In the genomic region with DNA sequence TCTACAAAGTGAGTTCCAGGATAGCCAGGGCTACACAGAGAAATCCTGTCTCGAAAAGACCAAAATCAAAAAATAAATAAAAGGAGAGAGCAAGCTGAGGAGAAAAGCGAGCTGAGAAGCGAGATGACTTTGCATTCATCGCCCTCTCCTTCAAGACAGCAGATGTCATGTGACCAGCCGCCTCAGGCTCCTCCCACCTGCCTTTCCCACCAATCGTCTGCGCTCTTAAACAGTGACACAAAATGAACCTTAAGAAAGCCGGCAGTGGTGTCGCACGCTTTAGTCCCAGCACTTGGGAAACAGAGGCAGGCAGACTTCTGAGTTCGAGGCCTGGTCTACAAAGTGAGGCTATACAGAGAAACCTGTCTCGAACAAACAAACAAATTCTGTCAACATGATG, we compare ENCODE assay signal across 21 mouse cellular contexts. TPM values are rescaled to one million over a fixed set of nuclear protein-coding genes. Genes with fewer than 3 reads are reported as not detected.
DNase-seq lines count a peak whose midpoint lies in the region; ATAC-seq lines count a peak whose summit lies in the region.
"Had no signal": no experiment of that assay in that cellular context is flagged by ENCODE, and none has a peak within 500 bp of the region (broad histone marks: within the 10 kb centered on the region; RNA-seq: fewer than 3 reads in every experiment).

No protein-coding gene starts in this region.

- no peak for ATAC-seq in forebrain, embryonic 12.5 days (ENCODE audit: low FRiP score)
- ATAC-seq: activated CD4-positive, CD25-positive, alpha-beta regulatory T cell, adult 4 months; forebrain, embryonic 13.5 days; forebrain, embryonic 15.5 days; forebrain, postnatal 0 days had no signal

- WGBS in forebrain, embryonic 12.5 days, result 96% methylated on average over 12 of the region's 12 CpGs

- H3K36me3 ChIP-seq in forebrain, embryonic 12.5 days (replicated peaks), result no peaks in the 10 kb centered on the region
- H3K36me3 ChIP-seq: embryonic facial prominence, embryonic 13.5 days; embryonic facial prominence, embryonic 15.5 days; forebrain, embryonic 10.5 days; forebrain, embryonic 15.5 days had no signal

- H3K27ac ChIP-seq in forebrain, embryonic 12.5 days, result no peak overlapping the region
- H3K27ac ChIP-seq: embryonic facial prominence, embryonic 13.5 days; embryonic facial prominence, embryonic 15.5 days; forebrain, embryonic 10.5 days; forebrain, embryonic 13.5 days; forebrain, embryonic 15.5 days had no signal

- no peak overlapping the region for H3K4me3 ChIP-seq in forebrain, embryonic 12.5 days (replicated peaks)
- H3K4me3 ChIP-seq: embryonic facial prominence, embryonic 13.5 days; embryonic facial prominence, embryonic 15.5 days; erythroblast, embryonic 14.5 days; forebrain, embryonic 10.5 days; forebrain, embryonic 13.5 days; forebrain, embryonic 15.5 days had no signal

- H3K9ac ChIP-seq in forebrain, embryonic 12.5 days, result no peak overlapping the region
- H3K9ac ChIP-seq: embryonic facial prominence, embryonic 13.5 days; embryonic facial prominence, embryonic 15.5 days; forebrain, embryonic 13.5 days; forebrain, embryonic 15.5 days; forebrain, postnatal 0 days had no signal

- DNase-seq in R1 (ENCODE audit: low read depth, low spot score) (peak; percentile 81), WW6 (ENCODE audit: low read depth, low spot score) (peak; percentile 52)
- peak; percentile 26 for DNase-seq in testis, postnatal 14 days (ENCODE audit: low spot score)
- no peak for DNase-seq in embryo, embryonic 9.5 days (ENCODE audit: extremely low spot score)
- DNase-seq: adrenal gland, adult 8-10 months; adrenal gland, postnatal 14 days; adrenal gland, postnatal 36 days; cerebellum, adult 11-12 months; cerebellum, adult 2 months; cerebellum, adult 9-10 months; cerebellum, postnatal 10 days; cerebellum, postnatal 25 days; forebrain, postnatal 0 days had no signal

- no peaks in the 10 kb centered on the region for H3K9me3 ChIP-seq in forebrain, embryonic 12.5 days
- H3K9me3 ChIP-seq: embryonic facial prominence, embryonic 13.5 days; embryonic facial prominence, embryonic 15.5 days; forebrain, embryonic 13.5 days; forebrain, embryonic 15.5 days had no signal

- no peak overlapping the region for H3K4me2 ChIP-seq in forebrain, embryonic 12.5 days
- H3K4me2 ChIP-seq: embryonic facial prominence, embryonic 13.5 days; embryonic facial prominence, embryonic 15.5 days; forebrain, embryonic 13.5 days; forebrain, embryonic 15.5 days had no signal

- peaks cover 18% of the 10 kb centered on the region for H3K4me1 ChIP-seq in forebrain, embryonic 12.5 days

- no peaks in the 10 kb centered on the region for H3K27me3 ChIP-seq in forebrain, embryonic 12.5 days
- H3K27me3 ChIP-seq: embryonic facial prominence, embryonic 13.5 days; embryonic facial prominence, embryonic 15.5 days; forebrain, embryonic 13.5 days; forebrain, embryonic 15.5 days had no signal

RNA-seq across cellular contexts. Expression of a gene that starts 11.6 kb away (rescaled TPM):
- polyA plus RNA-seq in forebrain, embryonic 12.5 days (2016; fragmentation: Nextera tagmentation; extraction: Ambion mirVana), result 22.4 and 25.4 TPM in 2 replicates
- polyA plus RNA-seq: activated CD4-positive, CD25-positive, alpha-beta regulatory T cell, adult 4 months; erythroblast, embryonic 14.5 days had no signal

RNA-seq across cellular contexts. Expression of a gene that starts 41.4 kb away (rescaled TPM):
- 35.3 and 38.3 TPM in 2 replicates for polyA plus RNA-seq in forebrain, embryonic 12.5 days (2016; fragmentation: Nextera tagmentation; extraction: Ambion mirVana)

RNA-seq across cellular contexts. Expression of a gene that starts 42.3 kb away (rescaled TPM):
- 23.9 and 25.1 TPM in 2 replicates for polyA plus RNA-seq in forebrain, embryonic 12.5 days (2016; fragmentation: Nextera tagmentation; extraction: Ambion mirVana)
